Mouse (Mus musculus) fat pad, adult 2 months (tissue): ENCODE measurements around the gene Cmip.
A peak's percentile ranks its signal among the peaks of the same experiment; 100 is the strongest.

Experiments used
- DNase-seq: peaks from one replicate; pipeline ENCODE4 v3.0.0-alpha.2; 2011; ENCODE audit warnings: low read depth, low spot score; ENCODE audit errors: extremely low read depth

The Cmip gene

DNA sequence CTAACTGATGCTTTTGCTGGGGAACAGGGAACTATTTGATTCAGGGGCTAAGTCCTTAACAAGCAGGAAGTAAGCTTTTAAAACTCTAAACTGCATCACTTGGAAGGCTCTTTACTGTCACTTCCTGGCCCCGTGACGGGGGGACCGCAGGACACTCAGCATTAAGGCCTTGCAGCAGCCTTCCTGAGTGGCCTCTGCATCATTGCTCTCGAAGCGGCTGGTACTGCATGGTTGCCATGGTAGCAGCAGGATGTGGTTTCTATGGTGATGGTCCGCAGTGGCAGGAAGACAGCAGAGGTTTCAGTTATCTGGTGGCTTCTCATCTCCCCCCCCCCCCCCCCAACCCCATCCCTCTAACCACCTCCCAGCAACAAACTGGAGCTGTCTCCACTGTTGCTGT, 65.2 kb downstream of the Cmip start:
- no peak for DNase-seq

DNA sequence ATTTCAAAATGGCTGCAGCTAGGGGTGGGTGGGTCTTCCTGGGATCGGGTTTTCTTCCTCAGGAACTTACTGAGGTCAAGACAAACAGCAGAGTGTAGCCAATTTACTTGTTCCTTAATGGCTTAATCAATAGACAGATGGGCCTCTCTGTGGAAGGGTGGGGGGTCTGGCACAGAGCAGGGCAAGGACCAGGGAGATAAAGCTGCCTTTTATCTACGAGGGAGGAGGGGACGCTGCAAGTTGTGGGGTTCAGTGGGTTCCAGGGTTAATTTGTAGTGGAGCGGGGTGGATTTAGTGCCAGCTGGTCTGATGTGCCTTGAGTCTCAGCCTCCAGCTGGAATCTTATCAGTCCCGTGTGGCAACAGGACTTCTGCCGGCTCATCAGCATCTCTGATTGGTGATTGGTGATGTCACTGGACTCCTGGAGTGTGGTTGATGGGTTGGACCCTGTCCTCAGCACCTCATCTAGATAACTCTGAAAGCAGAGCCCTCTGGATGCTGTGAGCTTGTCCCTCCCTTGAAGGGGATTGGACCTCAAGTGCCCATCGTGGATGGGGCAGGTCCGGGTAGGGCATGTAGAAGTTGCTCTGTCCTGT, 65.9 kb downstream of the Cmip start:
- no peak for DNase-seq

DNA sequence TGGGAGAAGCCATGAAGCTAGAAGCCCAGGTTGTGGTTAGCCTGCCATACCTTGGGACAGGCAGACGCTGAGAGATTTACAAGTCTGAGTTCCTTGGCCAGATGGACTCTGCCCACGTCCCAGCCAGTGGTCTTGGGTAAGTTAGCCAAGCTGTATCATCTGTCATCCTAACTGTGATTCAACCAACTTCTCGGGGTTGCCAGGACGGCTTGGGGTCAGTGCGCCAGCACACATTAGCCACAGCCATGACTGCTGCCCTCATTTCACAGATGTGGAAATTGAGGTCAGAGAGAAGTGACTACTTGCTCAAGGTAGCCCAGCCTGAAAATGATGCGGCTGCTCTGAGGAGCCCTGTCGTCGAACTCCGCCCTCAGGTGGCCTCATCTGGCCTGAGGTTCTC, 68.0 kb downstream of the Cmip start:
- no peak for DNase-seq

DNA sequence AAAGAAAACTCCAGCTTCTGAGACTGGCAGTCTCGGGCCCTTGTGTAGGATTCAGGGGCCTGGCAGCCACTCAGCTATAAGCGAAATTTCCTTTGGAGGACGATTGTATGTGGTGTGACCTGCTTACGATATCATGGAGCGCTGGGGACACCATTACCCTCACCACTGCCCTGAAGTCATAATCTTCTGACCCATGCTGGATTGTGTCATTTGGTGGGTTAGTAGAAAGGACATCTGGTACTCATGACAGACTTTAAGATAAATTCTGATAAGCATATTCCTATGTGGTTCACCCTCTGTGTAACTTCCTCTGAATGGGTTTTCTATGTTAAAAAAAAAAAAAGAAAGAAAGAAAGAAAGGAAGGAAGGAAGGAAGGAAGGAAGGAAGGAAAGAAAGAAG, 69.9 kb downstream of the Cmip start:
- DNase-seq: no peak

DNA sequence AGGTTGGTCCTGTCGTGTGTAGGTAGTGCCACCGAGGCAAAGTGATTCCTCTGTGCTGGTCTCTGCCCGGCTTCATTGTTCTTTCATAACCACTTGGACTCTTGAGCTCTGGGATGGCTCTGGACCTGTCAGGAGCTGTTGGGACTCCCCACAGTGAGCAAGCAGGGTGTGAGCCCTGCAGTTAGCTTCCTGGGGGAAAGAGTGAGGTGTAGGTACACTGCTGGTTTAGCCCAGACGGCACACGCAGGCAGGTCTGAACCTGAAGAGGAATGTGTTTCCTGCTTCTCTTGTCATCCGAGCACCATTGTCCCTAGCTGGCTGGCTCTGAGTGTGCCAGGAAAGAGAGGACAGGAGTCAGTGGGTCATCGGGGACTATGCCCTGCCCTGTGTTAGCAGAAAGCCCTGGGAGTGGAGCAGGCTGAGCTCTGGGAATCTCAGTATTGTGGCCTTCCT, 70.5 kb downstream of the Cmip start:
- peak; percentile 91 for DNase-seq

DNA sequence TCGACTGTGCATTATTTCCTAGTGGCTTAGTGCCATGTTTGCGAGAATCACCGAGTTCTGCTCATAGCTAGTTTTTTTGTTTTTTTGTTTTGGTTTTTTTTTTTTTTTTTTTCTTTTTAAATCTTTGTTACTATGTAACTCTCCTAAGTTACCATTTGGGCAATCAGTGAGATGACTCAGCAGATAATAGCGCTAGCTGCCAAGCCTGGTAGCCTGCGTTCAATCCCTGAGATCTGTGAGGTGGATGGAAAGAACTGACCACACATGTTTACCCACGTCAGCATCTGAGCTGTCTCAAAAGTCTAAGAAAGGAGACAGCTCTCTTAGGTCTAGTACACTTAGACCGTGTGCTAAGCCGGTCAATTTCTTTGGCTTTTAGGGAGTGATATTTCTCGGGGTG, 71.9 kb downstream of the Cmip start:
- DNase-seq: no peak

DNA sequence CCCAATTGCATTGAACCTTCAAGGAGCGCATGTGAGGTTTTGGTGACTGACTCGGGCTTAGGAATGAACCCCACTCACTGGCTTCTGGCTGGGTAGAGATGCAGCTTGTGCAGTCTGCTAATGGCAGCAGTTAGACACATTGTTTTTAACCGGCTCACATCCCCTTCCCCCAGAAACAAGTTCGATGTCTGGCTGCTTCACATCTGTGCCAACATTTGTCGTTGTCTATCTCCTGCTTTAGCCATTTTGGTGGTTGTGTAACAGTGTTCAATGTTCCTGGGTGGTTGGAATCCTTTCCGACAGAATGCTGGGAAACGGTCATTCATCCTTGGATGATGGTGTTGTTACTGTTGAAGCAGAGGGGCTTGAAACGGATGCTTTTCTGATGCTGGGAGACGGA, 72.3 kb downstream of the Cmip start:
- DNase-seq: no peak

DNA sequence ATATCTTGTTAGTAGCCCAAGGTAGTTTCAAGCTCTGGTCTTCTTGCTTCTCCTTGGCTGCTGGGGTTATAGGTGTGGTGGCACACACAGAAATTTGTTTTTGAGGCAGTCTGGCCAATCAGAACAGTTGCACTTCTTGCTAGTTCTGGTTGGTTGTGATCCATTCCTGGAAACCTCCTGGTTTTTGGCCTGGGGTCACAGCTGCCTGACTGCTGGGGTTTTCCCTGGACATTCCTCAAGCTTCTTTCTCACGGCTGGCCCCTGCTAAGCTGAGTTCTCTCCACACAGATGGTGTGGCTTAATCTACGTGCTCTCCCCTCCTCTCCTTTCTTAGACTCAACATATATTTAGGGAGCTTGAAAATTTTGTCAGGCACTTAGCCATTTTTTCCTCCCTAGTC, 73.0 kb downstream of the Cmip start:
- no peak for DNase-seq

DNA sequence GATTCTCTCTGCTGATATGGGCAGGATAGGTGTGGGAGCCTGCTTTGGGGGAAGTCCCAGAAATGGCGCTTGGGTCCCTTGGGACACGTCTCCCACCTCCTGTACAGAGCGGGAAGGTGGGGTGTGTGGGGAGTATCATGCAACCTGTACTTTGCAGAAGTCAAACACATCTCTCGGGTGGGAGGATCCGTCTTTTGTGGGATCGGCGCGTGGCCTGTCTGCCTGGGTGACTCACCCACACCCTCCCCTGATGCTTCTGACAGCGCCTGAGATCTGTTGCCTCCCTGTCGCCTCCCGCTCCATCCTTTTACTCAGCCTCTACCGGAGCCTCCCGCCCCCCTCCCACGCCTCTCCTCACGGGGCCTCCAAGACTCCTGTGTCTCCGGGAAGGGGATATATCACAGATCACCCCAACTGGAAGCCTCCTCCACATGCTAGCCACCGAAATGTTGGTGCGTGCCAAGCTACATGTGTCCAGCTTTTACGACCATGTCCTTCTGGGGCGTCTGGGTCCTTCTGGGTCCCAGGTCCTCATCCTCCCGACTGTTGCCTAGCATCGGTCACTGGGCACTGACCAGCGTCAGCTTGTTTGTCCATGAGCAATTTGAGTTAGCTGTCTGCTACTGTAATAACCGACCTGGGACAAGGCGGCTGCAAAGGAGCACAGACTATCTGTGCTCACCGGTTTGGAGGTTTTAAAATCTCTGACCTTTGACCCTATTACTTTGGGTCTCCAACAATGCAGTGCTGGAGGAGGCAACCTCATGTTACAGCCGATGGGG, 75.6 kb downstream of the Cmip start:
- no peak for DNase-seq

DNA sequence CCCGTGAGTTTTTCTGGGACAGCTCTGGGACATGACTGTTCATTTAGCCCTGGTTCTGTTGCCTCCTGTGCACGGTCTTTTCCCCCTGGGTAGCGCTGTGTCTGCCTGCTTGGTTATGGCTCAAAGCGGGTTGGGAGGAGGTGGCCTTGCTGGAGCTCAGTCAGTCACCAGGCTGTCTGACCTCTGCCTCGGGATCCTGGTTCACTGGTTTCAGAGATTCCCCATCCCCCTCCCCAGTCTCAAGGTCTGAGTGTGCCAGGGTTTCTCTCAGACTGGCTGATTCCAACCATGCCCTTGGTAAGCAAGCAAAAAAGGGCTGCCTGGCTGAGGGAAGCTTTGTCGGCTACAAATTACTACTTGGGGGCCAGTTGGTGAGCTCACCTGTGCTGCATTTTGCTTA, 76.8 kb downstream of the Cmip start:
- DNase-seq: no peak

DNA sequence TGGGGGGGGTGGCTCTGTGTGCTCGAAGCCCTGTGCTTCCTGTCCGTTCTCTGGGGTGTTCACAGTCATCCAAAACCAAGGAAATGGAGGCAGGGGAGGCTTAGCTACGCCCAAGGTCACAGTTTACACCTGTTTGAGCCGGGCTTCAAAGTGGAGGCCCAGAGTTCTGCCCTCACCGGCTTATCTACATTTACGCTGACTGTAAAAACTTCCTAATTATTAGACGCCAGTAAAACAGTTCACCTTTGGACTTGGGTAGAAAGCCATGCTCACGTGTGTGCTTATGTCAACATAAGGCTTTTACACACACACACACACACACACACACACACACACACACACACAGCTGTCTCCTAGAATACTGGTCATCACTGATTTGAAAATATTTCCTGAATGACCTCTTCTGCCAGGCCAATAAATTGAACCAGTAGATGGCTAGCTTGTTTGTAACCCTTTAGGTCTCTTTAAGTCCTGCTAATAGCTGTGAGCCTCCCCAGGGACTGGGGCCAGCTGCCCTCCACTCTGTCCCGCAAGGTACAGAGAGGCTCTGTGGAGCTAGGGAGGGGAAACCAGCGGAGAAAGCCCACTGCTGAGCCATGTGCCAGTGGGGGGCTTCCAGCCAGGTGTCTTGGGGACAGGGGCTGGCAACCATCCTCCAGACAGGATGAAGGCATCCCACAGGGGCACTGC, 77.3 kb downstream of the Cmip start:
- no peak for DNase-seq

DNA sequence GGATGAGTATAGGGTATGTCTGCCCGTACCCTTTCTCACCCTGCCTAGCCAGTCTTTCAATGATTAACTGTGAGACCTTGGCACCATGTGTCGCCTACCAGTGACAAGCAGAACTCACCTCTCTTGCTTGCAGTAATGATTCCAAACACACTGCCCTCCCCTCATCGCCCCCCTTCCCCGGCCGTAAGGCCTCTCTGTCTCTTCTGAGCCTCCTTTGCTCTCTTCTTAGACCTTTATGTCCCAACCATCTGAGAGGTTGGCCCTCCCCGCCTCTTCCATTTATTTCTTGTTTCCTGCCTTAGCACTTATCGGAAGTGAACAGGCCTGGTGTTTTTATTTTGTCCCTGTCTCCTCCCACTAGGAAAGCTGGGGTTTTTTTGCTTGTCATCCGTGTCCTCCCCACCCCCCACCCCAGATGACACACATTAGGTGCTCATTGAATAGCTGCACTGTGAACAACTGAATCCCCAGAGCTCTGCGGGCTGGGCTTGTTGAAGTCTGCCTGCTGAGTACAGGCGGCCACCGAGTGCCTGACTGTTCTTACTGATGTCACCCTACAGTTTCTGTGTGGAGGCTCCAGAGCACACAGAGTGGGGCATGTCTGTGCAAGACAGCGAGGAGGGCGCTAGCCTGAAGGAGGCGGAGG, 78.0 kb downstream of the Cmip start:
- no peak for DNase-seq

DNA sequence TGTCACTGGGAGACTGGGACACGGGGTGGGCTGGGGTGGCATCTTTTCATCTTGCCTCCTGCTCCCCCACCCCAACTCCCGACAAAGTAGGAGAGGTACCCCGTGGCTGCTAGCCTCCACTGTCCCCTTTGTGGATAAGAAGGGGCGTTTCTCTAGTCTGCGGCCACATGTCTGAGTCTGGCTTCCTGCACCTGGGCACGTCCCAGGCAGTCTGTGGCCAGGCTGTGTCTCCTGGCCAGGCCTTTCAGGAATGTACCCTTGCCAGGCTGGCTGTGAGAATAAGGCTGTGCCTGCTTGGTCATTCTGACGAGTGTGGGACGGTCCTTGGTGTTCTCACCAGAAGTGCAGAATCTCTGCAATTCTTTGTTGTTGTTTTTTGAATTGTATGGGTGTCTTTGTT, 78.6 kb downstream of the Cmip start:
- DNase-seq: no peak

DNA sequence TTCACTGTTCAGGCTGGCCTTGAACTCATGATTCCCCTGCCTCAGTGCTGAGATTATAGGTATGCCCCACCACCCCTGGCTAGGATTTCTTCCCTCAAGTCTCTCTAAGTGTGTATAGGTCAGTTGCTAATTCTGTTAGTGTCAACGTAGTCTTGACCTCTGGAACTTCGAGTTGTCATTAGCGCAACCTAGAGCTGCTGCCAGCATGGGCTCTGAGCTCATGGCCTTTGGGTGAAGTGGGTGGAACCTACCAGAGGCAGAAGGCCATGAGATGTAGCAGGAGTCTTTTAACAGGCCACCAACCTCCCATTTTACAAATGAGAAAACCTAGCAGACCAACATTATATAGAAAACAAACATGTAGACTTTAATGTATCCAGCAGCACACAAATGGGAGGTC, 80.3 kb downstream of the Cmip start:
- no peak for DNase-seq

DNA sequence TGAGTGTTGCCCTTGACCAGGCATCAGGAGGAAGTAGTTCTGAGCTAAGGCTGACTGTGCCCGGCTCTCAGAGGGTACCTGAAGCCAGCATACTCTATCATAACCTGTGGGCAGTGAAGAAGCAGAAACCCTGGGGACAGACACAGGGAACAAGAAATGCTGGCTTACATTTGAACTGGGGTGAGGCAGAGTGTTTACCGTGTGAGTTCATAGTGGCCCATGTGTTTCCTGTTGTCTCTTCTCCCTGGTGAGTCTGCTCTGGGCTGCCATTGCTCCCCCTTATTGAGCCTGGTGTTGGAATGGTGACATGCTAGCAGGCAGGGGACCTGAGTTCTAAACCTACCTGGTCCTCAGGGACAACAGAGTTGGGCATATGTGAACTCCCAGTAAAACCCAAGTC, 81.8 kb downstream of the Cmip start:
- DNase-seq: no peak

DNA sequence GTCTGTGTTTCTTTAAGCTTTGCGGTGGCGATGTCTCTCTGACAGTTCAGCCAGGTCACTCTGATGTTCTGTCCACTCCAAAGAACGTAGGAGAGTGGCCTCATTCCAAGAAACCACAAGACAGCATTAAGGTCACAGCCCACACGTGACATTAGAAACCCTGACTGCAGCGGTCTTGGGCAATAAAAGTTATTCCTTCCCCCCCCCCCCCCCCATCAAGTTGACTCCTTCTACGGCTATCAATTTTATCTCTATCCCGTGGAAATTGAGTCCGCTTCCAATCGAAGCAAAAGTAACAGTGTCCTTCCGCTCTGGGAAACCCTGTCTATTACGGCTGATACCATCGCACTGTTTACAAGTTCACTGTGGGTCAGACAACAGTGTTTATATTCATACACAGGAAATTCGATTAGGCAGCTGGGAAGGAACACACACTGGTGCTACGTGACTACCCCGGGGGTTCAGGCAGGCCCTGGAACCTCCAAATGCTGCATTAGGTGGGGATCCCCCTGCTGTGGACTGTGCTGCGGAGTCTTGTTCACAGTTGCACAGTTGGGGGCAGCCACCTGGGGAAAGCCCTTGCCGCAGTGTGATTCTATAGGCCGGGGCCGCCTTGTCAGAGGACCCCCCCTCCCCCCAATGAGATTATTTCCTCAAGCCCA, 82.6 kb downstream of the Cmip start:
- no peak for DNase-seq

DNA sequence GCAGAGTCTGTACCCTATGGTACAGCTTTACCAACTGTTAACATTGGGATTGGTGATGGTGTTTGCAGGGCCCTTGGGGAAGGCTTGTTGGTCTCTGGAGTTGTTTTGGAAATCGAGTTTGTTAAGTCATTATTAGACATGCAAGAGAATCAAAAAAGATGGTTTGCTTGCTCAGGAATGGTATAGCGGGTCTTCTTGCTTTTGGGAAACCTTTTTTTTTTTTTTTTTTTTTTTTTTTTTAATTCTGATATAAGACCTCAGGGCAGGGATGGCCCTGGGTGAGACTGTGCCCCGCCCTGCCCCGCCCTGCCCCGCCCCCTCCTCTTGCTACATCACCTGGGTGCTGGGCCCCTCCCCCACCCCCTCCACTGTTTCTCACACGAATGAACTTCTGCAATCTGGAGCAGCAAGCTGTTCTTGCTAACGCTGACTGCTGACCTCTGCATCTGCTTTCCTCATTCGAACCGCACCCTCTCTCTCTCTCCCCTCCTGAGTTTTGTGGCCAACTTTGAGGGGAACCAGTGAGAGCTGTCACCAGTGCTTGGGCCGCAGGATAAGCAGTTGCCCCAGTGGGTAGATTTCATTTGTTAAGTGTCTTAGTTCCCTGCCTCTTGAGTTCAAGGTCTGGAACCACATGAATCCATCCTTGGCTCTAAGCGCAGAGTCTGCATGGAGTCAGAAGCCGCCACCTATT, 83.2 kb downstream of the Cmip start:
- no peak for DNase-seq

DNA sequence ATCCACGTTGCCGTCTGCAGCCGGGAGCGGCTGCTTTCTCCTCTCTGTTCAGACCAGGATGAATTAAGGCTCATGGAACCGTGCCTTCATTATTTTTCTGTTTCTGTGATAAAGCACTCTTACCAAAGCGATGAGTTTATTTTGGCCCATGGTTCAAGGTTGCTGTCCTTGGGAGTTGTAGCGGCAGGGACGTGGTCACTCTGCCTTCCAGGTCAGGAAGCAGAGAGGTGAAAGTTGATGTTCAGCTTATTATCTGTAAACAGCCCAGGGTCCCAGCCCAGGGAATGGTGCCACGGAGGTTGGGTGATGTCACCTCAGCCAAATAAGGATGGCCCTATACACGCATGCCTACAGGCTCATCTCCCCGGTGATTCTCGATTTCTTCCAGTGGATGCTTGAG, 83.9 kb downstream of the Cmip start:
- DNase-seq: no peak

DNA sequence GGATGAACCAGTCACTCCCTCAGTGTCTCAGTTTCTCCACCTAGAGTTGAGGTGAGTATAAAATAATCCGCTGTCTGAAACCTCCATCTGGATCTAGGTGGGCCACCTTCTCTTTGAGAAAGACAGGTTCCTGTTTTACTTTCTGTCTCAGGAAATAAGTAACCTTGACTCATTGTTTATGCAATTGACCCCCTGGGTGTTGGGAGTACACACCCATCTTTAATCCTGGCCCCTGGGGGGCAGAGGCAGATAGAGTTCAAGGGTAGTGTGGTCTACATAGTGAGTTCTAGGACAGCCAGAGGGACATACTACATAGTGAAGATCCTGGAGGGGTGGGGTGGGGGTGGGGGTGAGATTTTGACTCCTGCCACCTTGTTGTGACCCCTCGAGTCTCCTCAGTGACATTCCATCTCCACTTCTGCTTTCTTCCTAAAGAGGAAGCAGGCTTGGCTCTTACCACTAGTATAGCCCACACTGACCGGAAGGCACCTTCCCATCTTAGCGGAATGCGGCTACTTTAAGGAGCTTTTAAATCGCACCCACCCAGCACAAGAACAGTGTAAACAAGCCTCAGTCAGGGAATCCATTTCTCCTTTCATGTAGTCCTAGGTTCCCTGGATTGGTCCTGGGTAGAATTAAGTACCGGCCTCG, 86.0 kb downstream of the Cmip start:
- DNase-seq: no peak

DNA sequence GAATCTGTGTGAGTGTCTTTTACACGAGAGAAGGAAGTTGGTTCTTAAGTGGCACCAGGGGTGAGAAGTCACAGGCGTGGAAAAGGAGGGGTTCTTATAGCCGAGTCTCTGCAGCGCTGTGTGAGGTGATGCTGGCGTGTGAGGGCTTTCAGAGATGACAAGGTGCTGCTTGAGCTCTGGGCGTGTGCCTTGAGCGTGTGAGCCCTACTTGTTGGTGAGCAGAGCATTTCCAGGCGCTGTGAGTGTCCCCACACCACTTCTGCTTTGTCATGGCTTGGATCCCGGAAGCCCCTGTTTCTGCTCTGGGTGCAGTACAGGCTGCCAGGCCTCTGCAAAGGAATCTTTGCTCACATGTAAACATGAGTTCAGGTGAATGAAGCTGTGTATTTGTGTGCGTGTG, 86.6 kb downstream of the Cmip start:
- DNase-seq: no peak
